Mouse (Mus musculus) small intestine, adult 2 months (tissue): ENCODE measurements around the gene Gm17359. TPM values are rescaled to one million over a fixed set of nuclear protein-coding genes. Genes with fewer than 3 reads are reported as not detected.

Experiments
- H3K27ac ChIP-seq: fragments of 200-500 bp; 2 replicates; pipeline ENCODE4 v1.5.1; 2012; ENCODE audit warnings: low read depth, low read length, control low read depth, inconsistent platforms; ENCODE audit not compliant: insufficient read depth
- H3K27me3 ChIP-seq: fragments of 200-500 bp; 2 replicates; pipeline ENCODE4 v1.6.1; 2012; ENCODE audit warnings: mild to moderate bottlenecking, moderate library complexity, low read length, inconsistent platforms; ENCODE audit not compliant: control insufficient read depth, insufficient read depth
- H3K36me3 ChIP-seq: fragments of 200-500 bp; 2 replicates; pipeline ENCODE4 v1.6.1; 2012; ENCODE audit warnings: mild to moderate bottlenecking, low read length, control low read depth, inconsistent platforms; ENCODE audit not compliant: control insufficient read depth, insufficient read depth
- H3K4me1 ChIP-seq: fragments of 200-500 bp; 2 replicates; pipeline ENCODE4 v1.6.1; 2012; ENCODE audit warnings: low read length, inconsistent platforms, mixed read lengths; ENCODE audit not compliant: control insufficient read depth, insufficient read depth, insufficient read length
- H3K4me3 ChIP-seq: fragments of 200-500 bp; 2 replicates; pipeline ENCODE4 v1.5.1; 2012; ENCODE audit warnings: low read depth, mild to moderate bottlenecking, control low read depth, inconsistent platforms, low read length, moderate library complexity
- CTCF ChIP-seq: fragments of 200-500 bp; IDR thresholded peaks from 2 replicates; pipeline ENCODE4 v1.5.1; 2012; ENCODE audit warnings: low read depth, mild to moderate bottlenecking, control low read depth, inconsistent platforms, low read length, moderate library complexity, mixed read lengths; ENCODE audit not compliant: insufficient replicate concordance, insufficient read length; ENCODE audit errors: extremely low read depth
- POLR2A ChIP-seq: fragments of 200-500 bp; IDR thresholded peaks from 2 replicates; pipeline ENCODE4 v1.6.1; 2012; ENCODE audit warnings: low read depth, mild to moderate bottlenecking, control low read depth, inconsistent platforms, low read length, moderate library complexity
- WGBS: fragments of 180-500 bp; shearing (Covaris S2); methylation state at CpG from one replicate; pipeline ENCODE4 v1.1.7; 2018; 5-methylcytosine and 5-hydroxymethylcytosine counted together
- polyA plus RNA-seq: library from polyadenylated mRNA; depleted of rRNA; stranded (reverse); fragments of >200 nt; gene quantifications from 2 replicates; pipeline ENCODE4 v1.2.3, GENCODE M21; 2012

Gene Gm17359
- polyA plus RNA-seq, 1 experiment: not detected

DNA sequence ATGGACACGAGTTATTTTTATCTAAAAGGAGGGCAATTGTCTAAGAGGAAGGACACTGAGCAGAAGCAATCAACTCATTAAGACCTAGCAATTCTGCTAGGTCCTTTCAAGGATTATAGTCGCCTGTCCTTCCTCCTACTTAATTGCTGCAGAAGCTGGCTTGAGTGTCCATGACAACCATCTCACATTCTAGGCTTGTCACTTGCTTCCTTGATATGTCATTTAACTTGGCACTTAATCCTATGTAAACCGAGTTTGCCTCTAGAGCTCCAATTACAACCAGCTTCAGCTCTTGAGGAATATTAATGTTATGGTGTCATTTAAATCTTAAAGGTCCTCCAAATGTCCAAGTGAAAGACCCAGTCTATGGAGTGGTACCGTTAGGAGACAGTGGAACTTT, 22.3 kb downstream of the Gm17359 start:
- no peak overlapping the region for H3K4me3 ChIP-seq
- H3K27me3 ChIP-seq: no peaks in the 10 kb centered on the region
- 28% methylated on average over 4 of the region's 4 CpGs for WGBS

DNA sequence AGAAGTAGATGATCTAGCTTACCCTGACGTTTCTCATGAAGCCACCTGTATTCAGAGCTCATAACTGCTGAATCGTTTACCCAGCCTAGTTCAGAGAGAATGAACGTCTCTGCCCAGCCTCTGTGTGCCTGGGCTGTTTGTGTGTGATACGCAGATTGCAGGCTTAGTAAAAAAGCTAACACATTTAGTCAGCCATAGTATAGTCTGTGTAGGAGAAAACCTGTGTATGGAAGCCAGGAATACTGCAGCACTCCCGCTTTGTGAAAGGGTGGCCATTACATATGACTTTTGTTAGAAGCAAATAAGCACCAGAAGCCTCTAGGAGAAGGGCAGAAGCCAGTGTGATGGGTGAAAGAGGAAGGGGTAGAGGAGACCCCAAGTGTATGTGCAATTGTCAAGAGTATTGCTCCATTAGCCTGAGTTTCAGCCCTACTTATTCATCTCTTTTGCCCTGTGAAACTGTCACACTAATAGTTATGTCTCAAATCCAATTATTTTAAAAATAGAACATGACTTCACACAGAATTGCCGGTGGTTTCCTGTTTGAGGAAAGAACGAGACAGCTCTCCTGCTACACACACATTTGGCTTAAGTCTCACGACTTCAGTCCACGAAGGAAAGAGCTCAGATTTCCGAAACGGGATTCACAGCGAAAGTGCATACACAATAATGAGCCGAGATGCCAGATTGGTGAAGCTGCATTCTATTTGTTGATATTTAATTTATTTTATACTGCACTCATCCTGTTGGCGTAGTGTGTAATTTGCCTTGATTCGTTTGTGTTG, 24.0 kb downstream of the Gm17359 start:
- 54% methylated on average over 15 of the region's 15 CpGs for WGBS
- TF ChIP-seq CTCF: no peak
- no peak for TF ChIP-seq POLR2A
- no peak overlapping the region for H3K4me3 ChIP-seq

More for the DNA sequence above, 22.3 kb downstream of the Gm17359 start:
- Histone ChIP-seq H3K36me3 (no peaks in the 10 kb centered on the region), H3K4me1 (no peaks in the 10 kb centered on the region), H3K27ac (no peak overlapping the region)
- no peak for TF ChIP-seq CTCF
- no peak for TF ChIP-seq POLR2A

DNA sequence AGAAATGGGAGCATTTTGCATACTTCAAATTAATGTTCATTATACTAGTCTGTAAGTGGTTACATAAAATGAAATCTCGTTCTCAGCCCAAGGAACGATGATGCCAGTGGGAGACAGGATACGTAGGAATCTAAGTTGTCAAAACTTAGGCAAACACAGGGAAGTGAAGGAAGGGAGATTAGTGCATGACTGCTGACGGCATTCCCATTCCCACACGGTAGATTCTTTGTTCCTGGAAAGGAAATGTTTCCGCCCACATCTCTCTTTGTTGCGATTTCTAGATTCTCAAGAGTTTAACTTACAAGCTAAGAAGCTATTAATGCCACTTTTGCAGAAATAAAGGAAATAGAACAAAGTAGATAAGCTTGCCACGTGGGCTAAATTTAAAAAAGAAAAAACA, 29.6 kb downstream of the Gm17359 start:
- H3K4me1 ChIP-seq: no peaks in the 10 kb centered on the region
- H3K27ac ChIP-seq: no peak overlapping the region
- no peaks in the 10 kb centered on the region for H3K27me3 ChIP-seq
- no peaks in the 10 kb centered on the region for H3K36me3 ChIP-seq
- H3K4me3 ChIP-seq: no peak overlapping the region
- 60% methylated on average over 8 of the region's 8 CpGs for WGBS
- TF ChIP-seq CTCF (no peak), POLR2A (no peak)

More for the DNA sequence above, 24.0 kb downstream of the Gm17359 start:
- H3K4me1 ChIP-seq: no peaks in the 10 kb centered on the region
- no peaks in the 10 kb centered on the region for H3K27me3 ChIP-seq
- no peaks in the 10 kb centered on the region for H3K36me3 ChIP-seq
- no peak overlapping the region for H3K27ac ChIP-seq

DNA sequence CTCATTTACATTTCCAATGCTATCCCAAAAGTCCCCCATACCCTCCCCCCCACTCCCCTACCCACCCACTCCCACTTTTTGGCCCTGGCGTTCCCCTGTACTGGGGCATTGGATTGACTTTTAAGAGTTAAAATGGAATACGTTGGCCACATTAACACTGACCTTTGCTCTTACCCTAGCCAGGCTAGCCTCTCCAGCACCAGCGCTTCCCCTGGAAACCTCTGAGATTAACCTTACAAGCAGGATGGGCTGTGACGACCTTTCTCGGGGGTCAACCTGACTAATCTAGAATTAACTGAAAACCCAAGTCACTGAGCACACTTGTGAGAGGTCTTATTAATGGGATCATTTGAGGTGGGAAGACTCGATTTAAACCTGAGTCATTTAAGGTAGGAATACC, 31.8 kb downstream of the Gm17359 start:
- 72% methylated on average over 6 of the region's 6 CpGs for WGBS
- no peaks in the 10 kb centered on the region for H3K4me1 ChIP-seq

DNA sequence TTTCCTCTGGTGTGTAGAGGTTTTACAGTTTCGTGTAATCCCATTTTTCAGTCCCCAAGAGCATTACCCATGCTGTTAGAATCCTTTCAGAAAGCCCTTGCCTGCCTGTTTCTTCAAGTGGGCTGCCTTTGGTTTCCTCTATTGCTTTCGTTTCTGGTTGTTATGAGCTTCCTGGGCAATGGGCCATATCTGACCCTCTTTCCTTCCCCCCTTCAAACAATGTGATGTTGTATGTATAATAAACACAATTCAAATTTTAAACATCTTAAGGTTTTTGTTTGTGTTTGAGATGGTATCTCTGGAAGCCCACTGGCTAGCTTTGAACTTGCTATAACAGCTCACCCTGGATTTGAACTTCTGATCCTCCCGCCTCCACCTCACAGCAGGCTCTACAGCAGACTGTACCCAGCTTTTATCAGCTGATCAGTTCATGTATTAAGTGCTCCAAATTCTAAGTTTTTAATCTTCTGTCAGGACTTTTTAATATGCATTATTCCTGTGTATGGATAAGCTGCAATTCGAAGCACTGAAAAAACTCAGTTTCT, 34.0 kb downstream of the Gm17359 start:
- no peak overlapping the region for H3K27ac ChIP-seq
- no peaks in the 10 kb centered on the region for H3K4me1 ChIP-seq
- TF ChIP-seq CTCF: no peak
- TF ChIP-seq POLR2A: no peak
- H3K4me3 ChIP-seq: no peak overlapping the region
- WGBS: 72% methylated on average over 4 of the region's 4 CpGs
- no peaks in the 10 kb centered on the region for H3K27me3 ChIP-seq
- no peaks in the 10 kb centered on the region for H3K36me3 ChIP-seq

More for the DNA sequence above, 31.8 kb downstream of the Gm17359 start:
- Histone ChIP-seq H3K27me3 (no peaks in the 10 kb centered on the region), H3K4me3 (no peak overlapping the region), H3K36me3 (no peaks in the 10 kb centered on the region), H3K27ac (no peak overlapping the region)
- TF ChIP-seq CTCF (no peak), POLR2A (no peak)

DNA sequence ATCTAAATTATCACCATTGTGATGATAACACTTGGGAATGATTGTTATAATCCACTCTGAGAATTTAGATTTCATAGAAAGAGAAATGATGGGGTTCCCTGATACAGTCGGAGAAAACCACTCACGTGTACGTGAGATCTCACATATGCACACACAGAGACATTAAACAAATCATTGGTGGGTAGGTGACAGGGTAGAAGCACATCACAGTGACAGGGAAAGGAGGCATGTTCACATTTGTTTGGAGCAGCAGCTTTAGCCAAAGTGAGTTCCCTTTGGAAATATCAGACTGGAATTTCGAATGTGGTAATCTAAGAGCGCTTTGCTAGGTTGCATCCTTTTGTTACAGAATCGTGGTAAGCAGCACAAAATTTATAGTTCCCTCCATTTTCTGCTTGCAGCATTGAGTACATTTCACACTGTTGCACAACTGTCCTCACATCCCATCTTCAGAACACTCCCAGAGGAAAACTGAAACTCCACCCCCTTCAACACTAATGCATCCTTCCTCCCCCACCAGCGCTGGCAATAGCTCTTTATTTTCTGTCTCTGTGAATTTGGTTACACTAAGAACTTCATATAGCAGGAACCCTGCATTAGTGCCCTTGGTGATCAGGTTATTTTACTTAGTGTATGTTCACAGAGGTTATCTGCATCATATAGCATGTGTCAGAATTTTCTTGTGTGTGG, 35.2 kb downstream of the Gm17359 start:
- H3K4me3 ChIP-seq: no peak overlapping the region
- 54% methylated on average over 7 of the region's 7 CpGs for WGBS
- no peaks in the 10 kb centered on the region for H3K27me3 ChIP-seq
- H3K4me1 ChIP-seq: no peaks in the 10 kb centered on the region
- H3K36me3 ChIP-seq: no peaks in the 10 kb centered on the region
- TF ChIP-seq CTCF (no peak), POLR2A (no peak)
- no peak overlapping the region for H3K27ac ChIP-seq

DNA sequence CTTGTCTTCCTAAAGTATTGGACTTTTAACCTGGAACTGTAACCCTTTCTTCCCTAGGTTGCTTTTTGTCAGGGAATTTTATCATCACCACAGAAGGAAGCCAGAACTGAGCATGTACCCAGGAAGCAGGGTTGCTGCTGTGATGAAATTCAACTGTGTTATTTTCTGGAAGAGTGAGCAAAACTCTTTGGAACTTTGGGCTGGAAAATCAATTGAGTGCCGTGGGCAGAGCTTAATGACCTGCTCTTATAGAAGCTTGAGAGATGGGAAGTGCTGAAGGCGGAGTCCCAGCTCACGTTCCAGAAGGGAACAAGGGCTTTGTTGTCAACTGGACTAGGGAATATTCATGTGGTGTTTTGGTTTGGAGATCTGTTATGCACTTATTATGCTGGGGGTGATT, 37.5 kb downstream of the Gm17359 start:
- no peak overlapping the region for H3K4me3 ChIP-seq
- H3K27ac ChIP-seq: no peak overlapping the region
- H3K4me1 ChIP-seq: no peaks in the 10 kb centered on the region
- H3K36me3 ChIP-seq: no peaks in the 10 kb centered on the region
- 54% methylated on average over 3 of the region's 3 CpGs for whole genome bisulfite sequencing
- TF ChIP-seq CTCF: no peak
- H3K27me3 ChIP-seq: no peaks in the 10 kb centered on the region
